Mouse (Mus musculus) gonadal fat pad, adult 2 months (tissue): ENCODE measurements around the gene Ssr2. TPM values are rescaled to one million over a fixed set of nuclear protein-coding genes. Genes with fewer than 3 reads are reported as not detected.

Experiments
- DNase-seq: peaks from one replicate; pipeline ENCODE4 v3.0.0-alpha.2; 2012; ENCODE audit warnings: low read depth
- polyA plus RNA-seq: library from polyadenylated mRNA; depleted of rRNA; stranded (reverse); fragments of >200 nt; gene quantifications from 2 replicates; pipeline ENCODE4 v1.2.3, GENCODE M21; 2012

Ssr2 gene
- polyA plus RNA-seq, 1 experiment: 323 TPM

GRCm38 (mm10) chr3:88541622-88542401, 33.9 kb upstream of the Ssr2 start:
- DNase-seq: no peak

GRCm38 (mm10) chr3:88542486-88542885, 33.2 kb upstream of the Ssr2 start:
- DNase-seq: no peak

- no peak for DNase-seq
Observed at GRCm38 (mm10) chr3:88543174-88543573, 32.5 kb upstream of the Ssr2 start.

- DNase-seq: no peak
Observed at GRCm38 (mm10) chr3:88543651-88544410, 31.8 kb upstream of the Ssr2 start.

- no peak for DNase-seq
Observed at GRCm38 (mm10) chr3:88544514-88544913, 31.2 kb upstream of the Ssr2 start.

GRCm38 (mm10) chr3:88544955-88545591, 30.6 kb upstream of the Ssr2 start:
- DNase-seq: no peak

- DNase-seq: no peak
Observed at GRCm38 (mm10) chr3:88546674-88547418, 28.8 kb upstream of the Ssr2 start.

- no peak for DNase-seq
Observed at GRCm38 (mm10) chr3:88548180-88548917, 27.3 kb upstream of the Ssr2 start, which contains the start of gene Rab25. Rab25 (minus strand) TSS chr3:88548300.

GRCm38 (mm10) chr3:88551586-88551985, 24.1 kb upstream of the Ssr2 start:
- DNase-seq: no peak

GRCm38 (mm10) chr3:88552082-88552645, 23.5 kb upstream of the Ssr2 start:
- DNase-seq: no peak

GRCm38 (mm10) chr3:88552676-88553524, 22.8 kb upstream of the Ssr2 start, which contains the start of gene Lamtor2:
Lamtor2 (minus strand) TSS chr3:88553074.
- DNase-seq: peak; percentile 90

GRCm38 (mm10) chr3:88553525-88553879, 22.2 kb upstream of the Ssr2 start, which contains the start of gene Ubqln4:
Ubqln4 (plus strand) TSS chr3:88553758.
- no peak for DNase-seq

GRCm38 (mm10) chr3:88553880-88554586, 21.6 kb upstream of the Ssr2 start:
- no peak for DNase-seq

- no peak for DNase-seq
Observed at GRCm38 (mm10) chr3:88555069-88555605, 20.5 kb upstream of the Ssr2 start.

GRCm38 (mm10) chr3:88555731-88556130, 19.9 kb upstream of the Ssr2 start:
- no peak for DNase-seq

GRCm38 (mm10) chr3:88556616-88557015, 19.1 kb upstream of the Ssr2 start:
- no peak for DNase-seq

- no peak for DNase-seq
Observed at GRCm38 (mm10) chr3:88559596-88559995, 16.1 kb upstream of the Ssr2 start.

GRCm38 (mm10) chr3:88561989-88562388, 13.7 kb upstream of the Ssr2 start:
- DNase-seq: no peak

GRCm38 (mm10) chr3:88563442-88563841, 12.2 kb upstream of the Ssr2 start:
- no peak for DNase-seq
